Mouse (Mus musculus): ENCODE data around the gene Tubgcp6. TPM values are rescaled to one million over a fixed set of nuclear protein-coding genes. Genes with fewer than 3 reads are reported as not detected.

The Tubgcp6 gene
- polyA plus RNA-seq, 1 experiment from 2014 or later: 15.6 TPM

DNA sequence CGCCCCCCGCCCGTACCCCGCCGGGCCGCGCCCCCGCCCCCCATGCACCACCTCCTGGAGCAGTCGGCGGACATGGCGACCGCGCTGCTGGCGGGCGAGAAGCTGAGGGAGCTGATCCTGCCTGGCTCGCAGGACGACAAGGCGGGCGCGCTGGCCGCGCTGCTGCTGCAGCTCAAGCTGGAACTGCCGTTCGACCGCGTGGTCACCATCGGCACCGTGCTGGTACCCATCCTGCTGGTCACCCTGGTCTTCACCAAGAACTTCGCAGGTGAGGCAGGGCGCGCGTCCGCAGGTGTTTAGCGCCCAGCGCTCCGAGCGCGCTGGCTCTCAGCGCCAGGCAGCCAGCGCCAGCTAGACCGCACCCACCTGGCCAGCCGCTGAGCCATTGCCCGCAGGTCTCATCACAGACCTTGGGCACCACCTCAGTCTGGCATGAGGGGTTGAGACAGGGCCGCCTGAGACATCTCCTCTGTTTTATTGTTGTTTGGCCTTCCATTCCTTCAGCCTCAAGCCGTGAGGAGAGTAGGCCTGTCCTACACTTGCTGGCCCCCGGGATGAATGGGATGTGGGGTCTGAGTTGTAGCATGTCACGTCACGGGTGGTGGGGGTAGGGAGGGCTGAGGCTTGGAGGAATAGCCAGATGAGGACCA, 62.8 kb downstream of the Tubgcp6 start:
- Histone ChIP-seq H3K27me3 (ENCODE audit: control insufficient read depth, insufficient read depth, low read length) (peaks cover 9% of the 10 kb centered on the region), H3K4me1 (ENCODE audit: control insufficient read depth, insufficient read depth, low read length) (no peaks in the 10 kb centered on the region; the same call in 1 of the 2 replicates), H3K4me2 (ENCODE audit: low read depth, low read length) (peak overlapping the region; percentile 89), H3K27ac (replicated peaks; ENCODE audit: low read depth, low read length) (no peak overlapping the region), H3K9ac (replicated peaks; ENCODE audit: low read length) (peak overlapping the region; percentile 61), H3K36me3 (replicated peaks; ENCODE audit: control insufficient read depth, insufficient read depth, low read depth, low read length) (no peaks in the 10 kb centered on the region), H3K9me3 (replicated peaks; ENCODE audit: control insufficient read depth, low read length) (no peaks in the 10 kb centered on the region), H3K4me3 (ENCODE audit: low read depth, low read length) (peak overlapping the region; percentile 63)
- DNase-seq (ENCODE audit: low spot score): peak; percentile 52
- WGBS: 2% methylated on average over 40 of the region's 48 CpGs
- ATAC-seq (replicated peaks; ENCODE audit: insufficient number of reproducible peaks, low FRiP score, low TSS enrichment, low read depth): peak; percentile 35; the same call in 1 of the 2 replicates

DNA sequence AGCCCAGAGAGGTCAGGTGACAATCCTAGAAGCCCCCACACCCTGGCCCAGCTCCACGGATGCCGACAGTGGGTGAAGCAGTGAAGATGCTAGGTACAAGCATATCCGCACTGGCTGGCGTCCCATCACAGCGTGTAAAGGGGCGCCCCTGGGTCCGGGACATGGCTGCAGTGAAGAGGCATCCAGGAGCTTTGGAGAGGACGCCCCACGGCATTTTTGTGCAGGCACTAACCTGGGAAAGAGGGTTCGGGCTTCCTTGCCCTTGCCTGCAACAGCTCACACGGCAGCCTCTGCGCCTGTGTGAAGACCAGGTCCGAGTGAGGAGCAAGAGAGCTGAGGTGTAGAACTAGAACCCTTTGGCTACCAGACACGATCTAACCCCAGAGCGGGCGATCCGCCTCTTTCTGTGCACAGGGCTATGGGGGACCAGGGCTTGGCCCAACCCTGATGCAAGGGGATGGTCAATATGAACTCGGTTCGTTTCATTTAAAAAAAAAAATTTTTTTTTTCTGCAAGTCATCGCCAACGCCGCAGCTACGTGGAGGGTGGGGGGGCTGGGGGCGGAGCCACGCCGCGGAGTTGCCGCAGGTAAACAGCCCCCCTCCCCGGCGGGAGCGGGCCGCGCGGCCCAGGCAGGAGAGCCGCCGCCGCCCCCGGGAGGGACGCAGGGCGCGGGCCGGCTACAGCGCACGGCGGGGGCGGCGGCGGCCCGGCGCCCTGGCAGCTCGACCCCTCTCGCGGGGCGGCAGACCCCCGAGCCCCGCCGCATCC, 63.6 kb downstream of the Tubgcp6 start, which contains the start of gene Panx2:
Panx2 (plus strand) TSS at position 574 of the 771 bp plus-strand sequence.
- Histone ChIP-seq H3K4me3 (ENCODE audit: low read depth, low read length) (peak within 1 kb of the TSS; percentile 63), H3K36me3 (replicated peaks; ENCODE audit: control insufficient read depth, insufficient read depth, low read depth, low read length) (no peaks in the 10 kb centered on the region), H3K9ac (replicated peaks; ENCODE audit: low read length) (peak within 1 kb of the TSS; percentile 61), H3K27me3 (ENCODE audit: control insufficient read depth, insufficient read depth, low read length) (peaks cover 9% of the 10 kb centered on the region), H3K4me1 (ENCODE audit: control insufficient read depth, insufficient read depth, low read length) (no peaks in the 10 kb centered on the region; the same call in 1 of the 2 replicates), H3K4me2 (ENCODE audit: low read depth, low read length) (peak within 1 kb of the TSS; percentile 89), H3K27ac (replicated peaks; ENCODE audit: low read depth, low read length) (no peak within 1 kb of the TSS), H3K9me3 (replicated peaks; ENCODE audit: control insufficient read depth, low read length) (no peaks in the 10 kb centered on the region)
- ATAC-seq (replicated peaks; ENCODE audit: insufficient number of reproducible peaks, low FRiP score, low TSS enrichment, low read depth) (no peak), DNase-seq (ENCODE audit: low spot score) (peak; percentile 44)
- WGBS: 1% methylated on average over 44 of the region's 57 CpGs

DNA sequence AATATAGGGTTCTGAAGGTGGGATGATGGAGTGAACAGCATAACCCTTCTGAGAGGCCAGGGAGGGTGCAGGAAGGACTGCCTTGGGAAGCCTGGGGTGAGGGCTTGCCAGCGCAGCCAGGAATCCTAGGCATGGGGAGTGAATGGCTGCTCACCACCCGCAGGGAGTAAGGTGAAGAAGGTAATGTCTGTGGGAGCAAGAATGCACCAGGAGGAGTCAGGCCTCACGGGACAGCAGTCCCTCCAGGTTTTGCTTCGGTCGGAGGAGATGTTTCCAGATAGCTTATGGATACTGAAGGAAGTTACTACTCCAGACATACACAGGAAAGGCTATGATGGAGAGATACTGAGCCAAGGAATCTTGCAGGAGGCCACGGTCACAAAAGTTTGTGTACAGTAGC, 64.2 kb downstream of the Tubgcp6 start:
- Histone ChIP-seq H3K36me3 (replicated peaks; ENCODE audit: control insufficient read depth, insufficient read depth, low read depth, low read length) (no peaks in the 10 kb centered on the region), H3K9me3 (replicated peaks; ENCODE audit: control insufficient read depth, low read length) (no peaks in the 10 kb centered on the region), H3K4me2 (ENCODE audit: low read depth, low read length) (no peak overlapping the region), H3K27ac (replicated peaks; ENCODE audit: low read depth, low read length) (no peak overlapping the region), H3K4me3 (ENCODE audit: low read depth, low read length) (no peak overlapping the region), H3K4me1 (ENCODE audit: control insufficient read depth, insufficient read depth, low read length) (no peaks in the 10 kb centered on the region; the same call in 1 of the 2 replicates), H3K9ac (replicated peaks; ENCODE audit: low read length) (no peak overlapping the region; the same call in 1 of the 2 replicates), H3K27me3 (ENCODE audit: control insufficient read depth, insufficient read depth, low read length) (peaks cover 9% of the 10 kb centered on the region)
- DNase-seq (ENCODE audit: low spot score) (no peak), ATAC-seq (replicated peaks; ENCODE audit: insufficient number of reproducible peaks, low FRiP score, low TSS enrichment, low read depth) (no peak)
- WGBS: 29% methylated on average over 6 of the region's 6 CpGs

DNA sequence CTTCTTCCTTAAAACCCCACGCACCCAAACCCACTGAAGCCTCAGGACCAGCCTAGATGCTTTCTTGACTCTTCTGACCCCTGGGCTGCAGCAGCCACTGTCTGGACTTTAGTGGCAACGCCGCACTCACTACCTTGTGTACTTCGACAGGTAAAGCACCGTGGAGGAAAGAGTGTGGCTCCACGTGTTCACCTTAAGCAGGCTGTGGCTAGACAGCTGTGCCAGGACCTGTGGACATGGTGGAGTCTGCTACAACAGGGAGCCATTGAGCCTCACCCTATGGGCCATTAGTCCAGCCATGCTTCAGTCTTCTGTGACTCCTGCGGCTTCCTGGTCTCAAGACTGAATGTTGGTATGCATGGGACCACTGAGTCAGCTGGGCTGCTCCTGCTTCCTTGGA, 68.2 kb downstream of the Tubgcp6 start:
- Histone ChIP-seq H3K4me3 (ENCODE audit: low read depth, low read length) (no peak overlapping the region), H3K4me1 (ENCODE audit: control insufficient read depth, insufficient read depth, low read length) (no peaks in the 10 kb centered on the region), H3K9me3 (replicated peaks; ENCODE audit: control insufficient read depth, low read length) (no peaks in the 10 kb centered on the region), H3K4me2 (ENCODE audit: low read depth, low read length) (no peak overlapping the region), H3K9ac (replicated peaks; ENCODE audit: low read length) (no peak overlapping the region), H3K27me3 (ENCODE audit: control insufficient read depth, insufficient read depth, low read length) (peaks cover 4% of the 10 kb centered on the region), H3K36me3 (replicated peaks; ENCODE audit: control insufficient read depth, insufficient read depth, low read depth, low read length) (no peaks in the 10 kb centered on the region), H3K27ac (replicated peaks; ENCODE audit: low read depth, low read length) (no peak overlapping the region)
- WGBS: 94% methylated on average over 7 of the region's 7 CpGs
- DNase-seq (ENCODE audit: low spot score): no peak
- no peak for ATAC-seq (replicated peaks; ENCODE audit: insufficient number of reproducible peaks, low FRiP score, low TSS enrichment, low read depth)

Small RNAs within 50 kb of the gene (microRNA-seq; reads per million reads assigned to microRNA genes)
- gene Mir7118 (ENCODE audit: borderline number of aligned reads): not detected

Other genes starting within 250 kb of the Tubgcp6 start
- gene Ttll8, start 168.7 kb downstream of the Tubgcp6 start, polyA plus RNA-seq (2014; fragmentation: Nextera tagmentation; extraction: Ambion mirVana): not detected in 2 replicates
- 0.82 and 1.1 TPM in 2 replicates for gene Mlc1, start 144.1 kb downstream of the Tubgcp6 start, polyA plus RNA-seq (2014; fragmentation: Nextera tagmentation; extraction: Ambion mirVana)
- gene Mov10l1, start 140.2 kb downstream of the Tubgcp6 start, polyA plus RNA-seq (2014; fragmentation: Nextera tagmentation; extraction: Ambion mirVana): 0.39 TPM in 1 of 2 replicates, not detected in the other
- gene Panx2, start 63.4 kb downstream of the Tubgcp6 start, polyA plus RNA-seq (2014; fragmentation: Nextera tagmentation; extraction: Ambion mirVana): 0.24 and 0.28 TPM in 2 replicates
- 38.0 and 43.6 TPM in 2 replicates for gene Trabd, start 48.0 kb downstream of the Tubgcp6 start, polyA plus RNA-seq (2014; fragmentation: Nextera tagmentation; extraction: Ambion mirVana)
- gene Selenoo, start 34.0 kb downstream of the Tubgcp6 start, polyA plus RNA-seq (2014; fragmentation: Nextera tagmentation; extraction: Ambion mirVana): 17.2 and 17.7 TPM in 2 replicates
- gene Hdac10, start 5.6 kb upstream of the Tubgcp6 start, polyA plus RNA-seq (2014; fragmentation: Nextera tagmentation; extraction: Ambion mirVana): 10.3 and 11.3 TPM in 2 replicates
- 10.1 and 11.9 TPM in 2 replicates for gene Mapk12, start 17.6 kb upstream of the Tubgcp6 start, polyA plus RNA-seq (2014; fragmentation: Nextera tagmentation; extraction: Ambion mirVana)
- gene Mapk11, start 26.5 kb upstream of the Tubgcp6 start, polyA plus RNA-seq (2014; fragmentation: Nextera tagmentation; extraction: Ambion mirVana): 12.7 and 13.5 TPM in 2 replicates
- 113 and 122 TPM in 2 replicates for gene Plxnb2, start 57.7 kb upstream of the Tubgcp6 start, polyA plus RNA-seq (2014; fragmentation: Nextera tagmentation; extraction: Ambion mirVana)
- 14.9 and 18.6 TPM in 2 replicates for gene Dennd6b, start 73.4 kb upstream of the Tubgcp6 start, polyA plus RNA-seq (2014; fragmentation: Nextera tagmentation; extraction: Ambion mirVana)
- gene Ppp6r2, start 88.4 kb upstream of the Tubgcp6 start, polyA plus RNA-seq (2014; fragmentation: Nextera tagmentation; extraction: Ambion mirVana): 22.8 and 25.1 TPM in 2 replicates
- 39.0 and 49.7 TPM in 2 replicates for gene Sbf1, start 192.2 kb upstream of the Tubgcp6 start, polyA plus RNA-seq (2014; fragmentation: Nextera tagmentation; extraction: Ambion mirVana)
- gene Adm2, start 199.6 kb upstream of the Tubgcp6 start, polyA plus RNA-seq (2014; fragmentation: Nextera tagmentation; extraction: Ambion mirVana): 0.26 TPM in 1 of 2 replicates, not detected in the other
- not detected in 2 replicates for gene Miox, start 211.3 kb upstream of the Tubgcp6 start, polyA plus RNA-seq (2014; fragmentation: Nextera tagmentation; extraction: Ambion mirVana)
- gene Lmf2, start 232.5 kb upstream of the Tubgcp6 start, polyA plus RNA-seq (2014; fragmentation: Nextera tagmentation; extraction: Ambion mirVana): 21.6 and 33.5 TPM in 2 replicates
- 158 and 171 TPM in 2 replicates for gene Ncaph2, start 232.6 kb upstream of the Tubgcp6 start, polyA plus RNA-seq (2014; fragmentation: Nextera tagmentation; extraction: Ambion mirVana)